Mouse (Mus musculus) cerebellum, adult 9-10 months (tissue): ENCODE measurements around the gene Znrd1as.
"Not testable (repeated sequence)": the region's sequence is repeated elsewhere in the genome, so short reads cannot be mapped to it uniquely, and the experiment has no call there.

ENCODE experiments used
- DNase-seq: peaks from one replicate; pipeline ENCODE4 v3.0.0; 2022

The Znrd1as gene

DNA sequence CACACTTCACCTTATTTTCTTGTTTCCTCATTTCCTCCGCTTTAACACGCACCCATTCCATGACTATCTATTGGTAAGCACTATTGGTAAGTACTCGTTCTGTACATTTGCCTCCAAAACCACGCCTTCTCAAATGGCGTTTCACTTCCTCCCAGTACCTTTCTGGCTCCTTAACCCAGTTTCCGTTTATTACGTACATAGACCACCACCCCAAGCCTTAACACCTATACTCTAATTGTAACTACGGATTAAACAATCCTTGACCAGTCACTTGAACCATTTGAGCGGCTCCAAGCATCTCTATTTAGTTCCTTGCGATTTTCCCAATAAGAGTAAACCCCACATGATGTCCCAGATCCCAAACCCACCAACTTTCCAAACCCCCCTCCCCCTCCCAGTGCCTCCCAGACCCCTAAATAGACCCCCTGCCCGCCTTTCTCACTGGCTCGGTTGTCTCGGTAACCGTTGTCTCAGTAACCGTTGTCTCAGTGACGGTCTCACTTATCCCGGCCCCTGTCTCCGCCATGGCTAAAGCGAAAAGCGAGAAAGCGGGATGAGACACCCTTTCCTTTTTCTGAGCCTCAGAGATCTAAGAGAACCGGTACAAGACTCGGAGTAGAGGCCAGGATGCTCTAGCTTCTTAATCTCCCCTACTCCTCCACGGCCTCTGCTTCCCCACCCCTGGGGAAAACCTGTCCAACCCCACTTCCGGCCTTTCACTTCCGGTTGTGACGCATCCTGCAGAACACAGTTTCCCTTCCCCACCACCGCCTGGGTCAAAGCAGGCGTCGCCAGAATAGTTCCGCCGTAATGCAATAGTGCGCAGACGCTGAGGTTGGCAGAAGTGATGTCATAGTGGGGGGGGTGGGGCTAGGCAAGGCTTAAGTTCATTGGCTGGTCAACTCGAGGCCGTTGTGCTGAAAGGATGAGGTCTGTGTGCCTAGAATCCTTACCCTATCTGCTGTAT lies 7.1 kb upstream of the Znrd1as start, which contains the start of gene Ppp1r11:
Ppp1r11 (minus strand) TSS at position 761 of the 967 bp plus-strand sequence.
- DNase-seq, result peak; percentile 98

DNA sequence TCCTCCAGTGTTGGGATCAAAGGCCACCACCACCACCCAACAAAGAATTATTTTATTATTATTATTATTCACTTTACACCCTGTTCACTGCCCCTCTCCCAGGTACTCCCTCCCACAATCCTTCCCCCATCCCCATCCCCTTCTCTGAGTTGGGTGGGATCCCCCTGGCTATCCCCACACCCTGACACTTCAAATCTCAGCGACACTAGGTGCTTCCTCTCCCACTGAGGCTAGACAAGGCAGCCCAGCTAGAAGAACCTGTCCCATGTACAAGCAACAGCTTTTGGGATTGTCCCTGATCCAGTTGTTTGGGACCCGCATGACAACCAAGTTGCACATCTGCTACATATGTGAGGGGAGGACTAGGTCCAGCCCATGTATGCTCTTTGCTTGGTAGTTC lies 5.8 kb upstream of the Znrd1as start:
- peak; percentile 63 for DNase-seq

DNA sequence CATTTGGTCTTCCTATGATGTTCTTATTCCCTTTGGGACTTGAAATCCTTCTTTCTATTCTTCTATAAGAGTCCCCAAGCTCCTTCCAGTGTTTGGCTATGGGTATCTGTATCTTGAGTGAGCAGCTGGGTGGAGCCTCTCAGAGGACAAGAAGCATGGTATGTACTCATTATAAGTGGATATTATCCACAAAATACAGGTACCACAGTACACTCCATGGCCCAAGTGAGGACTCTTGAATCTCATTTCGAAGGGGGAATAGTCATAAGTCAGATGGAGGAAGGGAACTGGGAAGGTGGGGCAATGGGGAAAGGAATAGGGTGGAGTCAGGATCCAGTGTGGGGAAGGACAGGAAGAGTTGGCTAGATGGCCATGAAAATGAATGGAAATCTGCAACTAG lies 5.3 kb upstream of the Znrd1as start:
- DNase-seq, result no peak

DNA sequence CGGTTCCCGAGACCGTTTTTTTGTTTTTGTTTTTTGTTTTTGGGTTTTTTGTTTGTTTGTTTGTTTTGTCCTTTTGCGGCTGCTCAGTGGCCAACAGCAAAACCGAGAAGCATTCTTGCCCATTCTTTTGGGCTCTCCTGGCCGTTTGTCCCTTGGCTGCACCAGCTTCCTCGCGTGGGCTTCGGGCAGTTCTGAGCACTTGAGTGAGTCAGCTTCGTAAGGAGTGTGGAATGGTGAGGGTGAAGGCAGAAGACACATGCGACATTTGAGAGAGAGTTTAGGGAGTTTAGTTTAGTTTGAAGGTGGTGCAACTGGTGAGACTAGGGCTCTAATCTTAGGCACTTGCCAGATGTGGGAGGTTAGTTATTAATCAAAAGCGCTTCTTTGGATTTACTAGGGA lies 492 bp downstream of the Znrd1as start:
- peak; percentile 38 for DNase-seq

DNA sequence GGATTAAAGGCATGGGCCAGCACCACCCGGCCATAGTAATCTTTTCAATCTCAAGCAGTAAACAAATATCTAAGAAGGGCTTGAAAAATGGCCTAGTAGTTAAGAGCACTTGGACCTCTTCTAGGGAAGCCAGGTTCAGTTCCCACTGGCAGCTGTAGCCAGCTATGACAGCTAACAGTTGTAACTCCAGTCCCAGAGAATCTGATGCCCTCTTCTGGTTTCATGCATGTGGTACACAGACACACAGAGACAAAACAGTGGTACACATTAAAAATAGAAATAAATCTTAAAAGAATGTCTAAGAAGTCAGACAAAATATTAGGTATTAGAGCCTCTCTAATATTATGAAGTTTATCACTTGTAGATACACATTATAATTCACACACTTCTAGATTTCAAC lies 2.7 kb downstream of the Znrd1as start:
- no peak for DNase-seq

DNA sequence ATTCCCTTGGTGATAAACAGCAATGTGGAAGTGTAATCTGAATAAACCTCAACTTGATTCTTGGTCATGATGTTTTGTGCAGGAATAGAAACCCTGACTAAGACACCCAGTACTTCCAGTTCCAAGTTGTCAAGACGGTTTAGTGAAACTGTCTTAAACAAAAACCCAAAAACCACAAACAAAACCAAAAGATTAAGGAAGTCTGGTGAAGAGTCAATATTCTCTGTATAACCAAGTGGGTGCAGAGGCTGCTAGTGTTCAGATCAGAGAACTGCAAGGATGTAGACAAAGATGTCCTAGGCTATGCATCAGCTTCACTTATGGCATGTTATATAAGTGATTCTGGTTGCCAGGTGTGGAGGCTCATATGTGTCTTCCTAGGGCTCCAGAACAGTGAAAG lies 8.5 kb downstream of the Znrd1as start:
- no peak for DNase-seq

DNA sequence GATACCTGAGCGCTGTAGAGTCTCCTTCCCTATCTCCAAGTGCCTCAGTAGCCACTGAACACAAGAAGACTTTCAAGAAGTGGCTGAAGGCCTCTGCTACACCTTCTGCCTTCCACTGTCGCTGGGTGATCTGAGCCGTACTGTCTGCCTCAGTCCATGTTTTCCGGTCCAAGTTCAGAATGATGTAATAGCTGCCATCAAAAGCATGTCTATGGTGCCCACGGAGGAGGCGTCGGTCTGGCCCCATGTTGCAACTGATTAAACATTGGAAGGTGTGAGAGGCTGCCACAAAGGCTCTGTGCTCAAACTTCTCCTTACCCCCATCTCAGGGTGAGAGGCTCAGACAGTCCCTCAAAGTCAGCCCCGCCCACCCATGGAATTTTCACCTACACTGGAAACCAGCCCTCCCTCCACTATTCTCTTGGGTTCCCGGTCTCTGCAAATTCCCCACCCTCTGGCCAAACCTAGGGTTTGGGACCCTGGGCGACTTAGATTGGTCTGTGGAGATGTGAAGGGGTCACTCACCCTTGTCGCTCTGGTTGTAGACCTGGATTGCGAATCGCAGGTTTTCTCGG lies 12.0 kb downstream of the Znrd1as start:
- no peak for DNase-seq

DNA sequence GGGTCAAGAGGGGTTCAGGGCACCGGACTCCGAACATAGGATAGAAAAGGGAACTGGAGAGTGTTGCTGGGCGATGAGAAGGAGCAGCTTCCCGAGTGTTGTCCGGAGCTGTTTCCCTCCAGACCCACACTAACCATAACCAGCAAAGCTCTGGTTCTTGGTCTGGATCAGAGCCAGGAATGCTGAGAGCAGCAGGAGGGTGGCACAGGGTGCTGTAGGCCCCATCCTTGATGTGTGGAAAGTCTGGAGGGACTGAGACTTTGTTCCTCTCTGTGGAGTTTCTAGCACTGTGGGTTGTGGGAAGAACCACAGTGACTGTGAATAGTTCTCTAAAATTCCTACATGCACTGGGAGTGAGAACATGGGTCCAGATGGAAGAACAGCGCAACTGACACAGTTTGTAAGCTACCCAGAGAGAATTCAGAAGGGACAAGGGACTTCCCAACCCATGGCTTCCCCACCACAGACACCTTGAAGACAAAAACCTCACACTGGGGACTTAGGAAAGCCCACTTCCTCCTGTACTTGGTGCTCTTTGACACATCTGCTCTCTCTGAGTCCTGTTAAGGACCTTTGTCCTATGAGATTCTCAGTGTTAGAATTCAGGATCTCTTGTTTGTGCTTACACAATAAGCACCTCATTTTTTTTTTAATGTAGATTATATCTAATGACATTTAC lies 12.9 kb downstream of the Znrd1as start:
- no peak for DNase-seq

DNA sequence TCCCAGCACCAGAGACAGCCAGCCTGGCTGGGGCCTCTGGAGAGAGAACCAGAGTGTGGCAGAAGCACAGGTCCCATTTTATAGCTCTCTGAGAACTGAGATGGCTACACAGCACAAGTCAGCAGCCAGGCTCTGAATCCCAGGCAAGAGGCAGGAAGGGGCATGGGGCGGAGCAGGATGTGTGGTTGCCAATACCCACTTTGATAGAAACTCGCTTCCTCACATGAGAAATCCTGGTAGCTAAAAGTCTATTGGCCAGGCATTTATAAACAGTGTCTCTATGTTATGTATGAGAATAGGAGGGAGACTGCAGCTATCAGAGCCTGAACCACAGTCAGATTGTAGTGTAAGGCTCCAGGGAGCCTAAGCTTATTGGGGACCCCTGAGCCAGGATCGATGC lies 14.4 kb downstream of the Znrd1as start:
- no peak for DNase-seq

DNA sequence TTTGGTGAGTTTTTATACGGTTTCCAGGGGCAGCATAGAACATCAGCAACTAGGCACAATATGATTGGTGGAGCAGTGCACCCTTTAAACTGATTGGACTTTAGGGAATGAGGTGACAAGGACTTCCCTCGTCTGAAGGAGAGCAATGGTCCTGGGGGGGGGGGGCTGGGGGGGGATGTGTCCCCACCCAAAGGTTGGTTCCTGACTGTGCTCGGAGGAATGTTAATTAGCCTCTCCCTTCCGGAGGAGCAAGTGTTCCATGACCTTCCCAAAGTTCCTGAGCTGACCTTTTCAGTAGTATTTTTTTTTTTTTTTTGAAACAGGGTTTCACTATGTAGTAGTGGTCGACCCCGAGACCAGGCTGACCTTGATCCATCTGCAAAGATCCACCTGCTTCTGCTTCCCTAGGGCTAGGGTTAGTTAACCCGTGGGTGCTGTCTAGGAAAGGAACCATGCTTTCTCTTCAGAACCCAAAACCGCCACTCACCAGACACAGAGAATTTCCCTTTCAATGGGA lies 14.9 kb downstream of the Znrd1as start:
- no peak for DNase-seq

DNA sequence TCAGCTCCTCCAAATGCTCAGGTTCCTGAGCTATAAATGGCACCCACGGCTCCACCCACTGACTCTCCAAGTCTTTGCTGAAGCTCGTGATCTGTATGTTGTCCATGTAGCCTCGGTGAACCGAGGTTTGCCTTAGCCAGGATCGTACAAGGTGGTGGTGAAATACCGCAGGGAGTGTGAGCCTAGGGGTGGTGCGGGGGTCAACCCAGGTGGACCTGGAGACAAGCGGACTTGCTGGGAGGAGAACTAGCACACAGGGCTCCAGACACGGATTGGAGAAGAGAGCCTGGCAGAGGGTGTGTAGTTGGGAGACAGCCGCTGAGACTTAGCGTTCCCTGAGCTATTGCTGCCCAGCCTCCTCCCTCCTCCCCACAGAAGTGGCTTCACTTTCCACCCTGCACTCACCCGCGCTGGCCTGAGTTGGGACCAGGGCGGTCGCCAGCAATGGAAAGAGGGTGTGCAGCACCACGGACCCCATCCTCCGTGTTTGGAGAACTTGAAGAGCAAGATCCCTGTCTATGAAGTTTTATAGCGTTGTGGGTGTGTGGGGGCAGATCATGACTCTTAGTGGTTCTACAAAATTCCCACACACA lies 22.9 kb downstream of the Znrd1as start, which contains the start of gene 2410137M14Rik:
2410137M14Rik (minus strand) TSS at position 17 of the 593 bp plus-strand sequence.
- no peak for DNase-seq

DNA sequence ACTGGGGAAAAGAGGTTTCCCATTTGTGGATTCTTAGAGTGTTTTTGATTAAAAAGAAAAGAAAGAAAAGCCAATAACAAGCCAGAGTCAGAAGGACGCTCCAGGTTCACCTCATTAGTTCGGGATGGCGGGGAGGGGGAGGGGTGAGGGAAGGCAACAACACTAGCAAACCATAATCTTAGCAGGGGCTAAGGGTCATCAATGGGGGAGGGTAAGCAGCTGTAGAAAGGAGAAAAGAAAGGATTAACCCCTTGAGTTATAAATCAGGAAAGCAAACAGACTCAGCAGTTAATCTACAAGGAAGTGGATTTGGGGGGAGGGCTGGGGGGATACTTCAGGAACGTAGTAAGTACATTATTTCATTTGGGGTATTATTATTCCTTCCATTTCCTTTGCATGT lies 23.5 kb downstream of the Znrd1as start:
- no peak for DNase-seq

DNA sequence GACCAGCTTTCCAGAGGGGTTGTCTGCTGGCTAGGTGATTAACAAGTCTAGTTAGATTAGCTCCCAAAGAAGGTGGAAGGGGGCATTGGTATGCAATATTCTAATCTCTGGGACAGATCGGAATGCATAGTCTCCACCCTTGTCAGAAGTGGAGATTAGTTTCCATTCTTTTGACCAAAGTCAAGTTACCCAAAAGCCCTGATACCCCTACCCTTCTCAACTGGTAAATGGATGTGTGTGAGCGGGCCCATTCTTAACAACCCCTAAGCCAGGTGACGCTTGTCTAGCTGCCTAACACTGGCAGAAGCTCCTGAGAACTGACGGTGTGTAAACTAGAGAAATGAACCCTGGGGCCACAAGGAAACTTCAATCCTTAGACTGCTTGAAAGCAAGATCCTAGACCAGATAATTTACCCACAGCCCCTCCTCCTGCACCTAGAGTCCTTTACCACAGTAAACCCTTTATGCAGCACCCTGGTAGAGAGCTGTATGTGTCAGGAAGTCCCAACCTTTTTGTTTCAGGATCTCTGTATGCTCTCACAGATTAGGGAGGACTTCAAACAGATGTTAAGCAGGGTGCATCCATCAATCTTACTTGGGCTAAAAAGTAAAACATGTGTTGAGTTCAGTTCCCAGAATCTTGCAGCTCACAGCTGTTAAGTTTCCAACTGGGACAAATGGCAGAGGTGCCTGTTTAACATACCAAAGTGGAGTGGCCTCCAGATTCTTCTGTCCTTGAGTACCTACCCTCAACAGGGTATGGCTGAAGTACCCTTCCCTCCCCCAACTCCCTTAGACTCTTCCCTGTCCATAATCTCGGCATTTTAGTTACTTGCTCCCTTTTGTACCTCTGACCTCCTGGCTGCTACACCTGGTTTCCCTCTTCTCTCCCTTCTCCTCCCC lies 24.1 kb downstream of the Znrd1as start:
- no peak for DNase-seq

DNA sequence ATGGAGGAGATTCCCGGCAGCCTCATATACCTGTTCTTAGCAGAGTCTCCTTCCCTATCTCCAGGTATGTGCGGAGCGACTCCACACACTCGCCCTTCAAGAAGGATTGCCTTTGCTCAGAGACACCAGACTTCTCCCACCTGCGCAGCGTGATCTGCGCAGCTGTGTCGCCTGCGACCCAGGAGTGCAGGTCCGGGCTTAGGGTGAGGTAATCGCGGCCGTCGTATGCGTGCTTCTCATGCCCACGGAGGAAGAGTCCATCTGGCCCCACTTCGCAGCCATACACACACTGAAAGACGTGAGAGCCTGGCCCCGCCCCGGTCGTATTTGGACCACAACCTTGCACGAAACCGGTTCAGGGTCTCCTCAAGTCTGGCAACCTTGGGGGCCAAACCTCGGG lies 30.1 kb downstream of the Znrd1as start:
- DNase-seq, result no peak

DNA sequence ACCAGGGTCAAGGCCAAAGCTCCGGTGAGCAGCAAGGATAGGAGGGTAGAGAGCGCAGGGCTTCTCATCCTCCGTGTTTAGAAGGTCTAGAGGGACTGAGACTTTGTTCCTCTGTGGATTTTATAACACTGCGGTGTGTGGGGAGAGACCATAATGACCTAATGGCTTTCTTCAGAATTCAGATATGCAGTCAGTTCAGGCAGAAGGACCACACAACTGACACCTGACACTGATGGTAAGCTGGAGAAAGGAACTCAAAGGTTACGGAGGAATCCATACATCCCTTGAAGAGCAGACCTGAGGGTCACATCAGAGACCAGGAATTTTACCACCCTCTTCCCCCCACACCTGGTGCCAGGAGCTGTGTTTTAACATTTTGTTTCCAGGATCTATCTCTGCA lies 31.0 kb downstream of the Znrd1as start, which contains the start of gene H2-M5:
H2-M5 (minus strand) TSS at position 101 of the 400 bp plus-strand sequence.
- no peak for DNase-seq

DNA sequence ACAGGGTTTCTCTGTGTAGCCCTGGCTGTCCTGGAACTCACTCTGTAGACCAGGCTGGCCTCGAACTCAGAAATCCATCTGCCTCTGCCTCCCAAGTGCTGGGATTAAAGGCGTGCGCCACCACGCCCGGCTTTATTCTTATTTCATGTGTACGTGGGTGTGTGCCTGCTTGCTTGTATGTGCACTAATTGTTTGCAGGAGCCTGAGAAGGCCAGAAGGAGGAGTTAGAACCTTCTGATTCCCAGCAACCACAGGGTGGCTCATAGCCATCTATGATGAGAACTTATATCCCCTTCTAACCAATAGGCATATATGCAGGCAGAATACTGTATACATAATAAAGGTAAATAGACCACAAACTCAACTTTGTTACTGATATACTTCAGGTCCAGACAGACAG lies 32.2 kb downstream of the Znrd1as start:
- not testable (repeated sequence) for DNase-seq

DNA sequence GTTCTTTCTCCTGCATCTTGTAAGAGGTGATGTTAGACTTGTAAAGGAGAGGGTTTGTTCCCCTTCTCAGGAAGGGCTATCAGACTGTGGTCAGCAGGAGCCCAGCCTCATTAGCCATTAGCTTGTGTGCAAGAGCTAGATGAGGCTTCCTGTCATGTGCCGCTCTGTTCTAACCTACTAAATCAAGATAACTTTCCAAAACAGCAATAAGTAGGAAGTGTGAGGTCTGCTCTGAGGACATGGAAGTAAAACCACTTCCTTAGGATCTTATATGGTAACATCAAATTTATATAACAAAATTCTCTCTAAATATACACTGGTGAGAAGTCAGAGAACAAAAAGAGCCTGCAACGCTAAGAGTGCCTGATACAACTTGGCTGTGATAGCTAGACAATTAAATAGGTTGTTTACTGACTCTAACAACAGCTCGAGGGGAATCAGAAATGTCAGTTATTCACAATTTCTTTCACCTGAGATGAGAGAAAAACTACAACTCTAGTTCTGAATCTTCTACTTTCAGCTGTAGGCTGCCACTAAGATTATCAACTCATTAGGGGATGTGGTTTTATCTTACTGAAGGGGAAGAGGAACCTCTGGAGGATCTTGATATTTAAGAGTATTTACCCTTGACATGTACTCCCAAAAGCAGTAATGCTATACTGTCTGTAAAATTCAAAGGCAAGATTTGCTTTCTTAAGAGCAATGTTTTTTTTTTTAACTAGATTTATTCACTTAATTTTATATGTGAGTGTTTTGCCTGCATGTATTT lies 34.1 kb downstream of the Znrd1as start:
- no peak for DNase-seq

DNA sequence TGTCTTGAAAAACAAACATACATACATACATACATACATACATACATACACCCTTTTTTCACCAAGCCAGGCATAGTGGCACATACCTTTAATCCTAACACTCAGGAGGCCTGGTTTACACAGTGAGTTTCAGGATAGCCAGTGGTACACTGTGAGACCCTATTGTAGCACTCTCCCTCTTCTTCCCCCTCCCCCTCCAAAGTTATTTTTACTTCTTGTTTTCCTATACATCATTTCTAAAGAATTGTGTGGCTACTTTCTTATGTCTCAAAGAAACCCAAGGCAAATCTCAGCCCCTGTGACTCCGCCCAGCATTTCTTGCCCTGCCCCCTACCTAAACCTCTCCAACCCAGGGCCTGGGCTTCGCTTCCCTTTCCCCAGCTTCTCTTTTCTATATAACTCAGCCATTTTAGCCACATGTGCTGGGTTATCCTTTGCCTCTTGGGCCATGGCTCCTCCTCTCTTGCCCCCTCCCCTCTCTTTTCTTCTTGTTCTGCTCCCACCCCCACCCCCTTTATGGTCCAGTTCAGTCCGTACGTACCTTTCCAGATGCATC lies 35.5 kb downstream of the Znrd1as start:
- DNase-seq, result no peak

DNA sequence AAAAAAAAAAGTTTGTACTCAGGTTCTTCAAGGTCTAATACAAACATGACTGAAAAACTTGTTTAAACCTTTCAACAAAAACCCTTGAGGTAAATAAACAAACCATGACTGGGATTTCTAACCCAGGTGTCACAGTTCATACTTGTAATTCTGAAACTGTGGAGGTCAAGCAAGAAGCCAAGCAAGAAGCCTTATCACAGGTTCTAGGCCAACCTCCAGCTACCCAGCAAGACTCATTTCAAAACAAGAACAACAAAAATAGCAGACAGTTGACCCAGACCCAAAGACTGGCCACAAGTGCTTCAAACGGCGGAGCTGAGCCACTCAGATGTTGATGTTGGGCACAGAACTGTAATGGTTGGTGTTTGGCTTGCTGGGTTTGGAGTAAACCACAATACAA lies 36.1 kb downstream of the Znrd1as start:
- DNase-seq, result no peak

DNA sequence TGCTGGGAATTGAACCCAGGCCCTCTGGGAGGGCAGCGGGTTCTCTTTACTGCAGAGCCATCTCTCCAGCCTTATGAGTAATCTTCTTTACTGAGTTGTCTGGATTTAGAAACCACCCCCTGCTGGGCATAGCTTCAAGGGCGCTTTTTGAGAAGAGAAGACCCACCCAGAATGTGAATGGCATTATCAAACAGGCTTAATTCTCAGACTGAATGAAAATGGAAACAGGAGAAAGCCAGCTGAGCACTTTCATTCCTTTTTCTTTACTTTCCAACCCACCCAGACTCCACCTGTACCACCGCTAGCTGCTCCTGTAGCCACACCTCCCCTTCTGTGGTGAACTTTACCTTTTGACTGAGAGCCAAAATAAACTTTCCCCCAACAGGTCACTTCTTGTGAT lies 37.1 kb downstream of the Znrd1as start:
- no peak for DNase-seq
